Mouse (Mus musculus): ENCODE measurements around the gene Phlpp2. TPM values are rescaled to one million over a fixed set of nuclear protein-coding genes. Genes with fewer than 3 reads are reported as not detected.
A peak's percentile ranks its signal among the peaks of the same experiment; 100 is the strongest.
"Not testable (repeated sequence)": the region's sequence is repeated elsewhere in the genome, so short reads cannot be mapped to it uniquely, and the experiment has no call there.

Phlpp2 gene
- total RNA-seq (2021), result 1 to 10 TPM; 3.0 to 5.2 TPM
- long read RNA-seq, experiment 1, partial matches to known transcripts, result 0 of 1 reads
- long read RNA-seq, experiment 1, other reads (novel, unspliced or antisense), result 1 of 1 reads
- long read RNA-seq, experiment 2, partial matches to known transcripts, result 0 of 1 reads
- long read RNA-seq, experiment 2, other reads (novel, unspliced or antisense), result 1 of 1 reads

DNA sequence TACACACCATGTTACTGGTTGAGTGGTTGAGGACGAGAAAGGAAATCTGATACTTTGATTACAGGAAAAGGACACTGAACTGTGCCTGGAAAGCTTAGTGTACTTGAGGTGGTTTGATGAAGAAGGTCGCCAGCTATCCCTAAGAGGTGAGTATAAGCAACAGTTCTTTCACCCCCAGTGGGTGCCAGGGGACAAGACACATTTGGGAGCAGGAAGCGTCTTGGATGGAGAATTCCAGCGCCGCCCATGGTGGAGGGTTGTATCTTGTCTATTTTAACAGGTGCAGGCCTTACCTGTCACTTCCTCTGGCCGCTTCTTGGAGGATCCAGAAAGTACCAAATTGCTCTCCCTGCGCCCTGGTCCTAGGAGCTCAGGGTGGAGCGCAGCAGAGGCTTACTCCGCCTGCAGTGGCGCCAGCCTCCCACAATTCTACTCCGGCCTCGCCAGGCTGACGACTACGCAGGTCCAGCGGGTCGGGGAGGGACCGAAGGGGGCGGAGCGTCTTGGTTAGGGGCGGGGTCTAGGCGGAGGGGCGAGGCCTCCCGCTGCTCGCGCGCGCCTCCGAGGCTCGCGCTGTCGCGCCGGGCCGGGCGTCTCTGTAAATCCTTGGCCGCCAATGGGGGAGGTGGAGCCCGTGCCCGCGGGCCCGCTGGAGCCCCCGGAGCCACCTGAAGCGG lies at the start of gene Phlpp2:
Phlpp2 (plus strand) TSS at position 540 of the 677 bp plus-strand sequence.
- DNase-seq, result peak; percentile 99

DNA sequence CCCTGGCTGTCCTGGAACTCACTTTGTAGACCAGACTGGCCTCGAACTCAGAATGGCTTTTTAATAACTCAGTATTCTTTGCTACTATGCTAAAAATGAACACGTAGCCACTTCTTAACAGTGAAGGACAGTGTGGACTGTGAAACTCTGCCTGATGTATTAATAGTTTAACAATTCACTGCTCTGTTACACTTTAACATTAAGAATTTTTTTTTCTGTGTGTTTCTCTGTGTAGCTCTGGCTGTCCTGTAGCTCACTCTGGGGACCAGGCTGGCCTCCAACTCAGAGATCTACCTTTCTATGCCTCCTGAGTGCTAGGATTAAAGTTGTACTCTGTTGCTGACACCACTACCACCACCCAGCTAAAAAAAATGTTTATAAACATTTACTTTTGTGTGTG lies 44.8 kb upstream of the Phlpp2 start:
- no peak for DNase-seq

DNA sequence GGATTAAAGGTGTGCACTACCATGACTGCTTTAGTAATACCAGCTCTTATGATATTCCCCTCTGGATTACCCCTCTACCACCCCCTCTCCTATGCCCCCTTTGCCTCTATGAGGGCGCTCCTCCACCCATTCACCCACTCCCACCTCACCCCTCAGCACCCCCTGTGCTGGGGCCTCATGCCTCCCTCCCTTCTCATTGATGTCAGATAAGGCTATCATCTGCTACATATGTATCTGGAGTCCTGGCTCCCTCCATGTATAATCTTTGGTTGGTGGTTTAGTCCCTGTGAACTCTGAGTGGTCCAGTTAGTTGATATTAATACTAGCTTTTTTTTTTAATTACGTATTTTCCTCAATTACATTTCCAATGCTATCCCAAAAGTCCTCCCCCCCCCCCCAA lies 28.5 kb upstream of the Phlpp2 start:
- no peak for DNase-seq

DNA sequence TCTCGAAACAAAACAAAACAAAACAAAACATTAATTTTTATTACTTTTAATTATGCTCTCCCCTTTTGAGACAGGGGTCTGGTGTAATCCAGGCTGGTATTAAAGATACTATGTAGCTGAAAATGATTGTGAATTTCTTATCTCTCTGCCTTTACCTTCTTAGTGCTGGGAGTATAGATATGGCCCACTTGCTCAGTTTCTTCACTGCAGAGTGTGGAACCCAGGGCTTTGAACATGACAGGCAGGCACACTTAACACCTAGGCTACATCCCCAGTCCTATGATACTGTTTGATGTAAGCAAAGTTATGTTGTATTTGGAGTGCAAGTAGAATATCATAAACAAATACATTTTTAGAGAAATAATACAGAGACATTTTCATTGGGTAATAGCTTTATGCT lies 25.9 kb upstream of the Phlpp2 start:
- no peak for DNase-seq

DNA sequence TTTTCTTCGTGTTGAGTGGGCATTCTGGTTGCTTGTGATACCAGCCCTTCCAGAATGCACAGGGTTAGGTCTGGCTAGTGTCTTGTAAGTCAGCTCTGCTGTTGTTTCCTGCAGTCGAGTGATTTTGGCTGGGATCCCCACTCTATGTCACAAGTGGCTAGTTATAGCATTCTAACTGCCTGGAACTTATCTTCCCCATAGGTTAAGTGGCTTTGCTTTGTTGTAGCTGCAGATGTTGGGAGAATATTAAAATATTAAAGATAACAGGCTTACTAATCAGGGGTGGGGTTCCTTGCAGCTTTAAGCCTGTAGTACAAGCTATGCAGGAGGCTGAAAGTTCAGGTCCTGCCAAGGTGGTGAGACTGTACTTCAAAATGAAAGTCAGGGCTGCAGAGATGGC lies 20.5 kb upstream of the Phlpp2 start:
- no peak for DNase-seq

DNA sequence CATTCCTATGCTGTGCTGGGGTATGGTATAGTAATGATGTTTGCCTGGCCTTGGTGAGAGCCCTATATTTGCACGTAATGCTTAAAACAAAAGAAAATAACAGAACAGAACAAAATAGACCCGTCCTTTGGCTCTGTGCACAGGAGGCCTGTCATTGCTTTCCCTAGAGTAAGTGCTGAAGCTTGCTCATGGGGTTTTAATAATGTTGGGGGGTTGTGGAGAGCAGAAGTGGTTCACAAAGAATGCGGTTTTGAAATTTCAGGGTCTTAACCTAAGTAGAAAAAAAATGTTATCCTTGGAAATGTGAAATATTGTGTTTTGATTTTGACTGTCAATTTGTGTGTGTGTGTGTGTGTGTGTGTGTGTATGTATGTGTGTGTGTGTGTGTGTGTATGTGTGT lies 19.4 kb upstream of the Phlpp2 start:
- no peak for DNase-seq

DNA sequence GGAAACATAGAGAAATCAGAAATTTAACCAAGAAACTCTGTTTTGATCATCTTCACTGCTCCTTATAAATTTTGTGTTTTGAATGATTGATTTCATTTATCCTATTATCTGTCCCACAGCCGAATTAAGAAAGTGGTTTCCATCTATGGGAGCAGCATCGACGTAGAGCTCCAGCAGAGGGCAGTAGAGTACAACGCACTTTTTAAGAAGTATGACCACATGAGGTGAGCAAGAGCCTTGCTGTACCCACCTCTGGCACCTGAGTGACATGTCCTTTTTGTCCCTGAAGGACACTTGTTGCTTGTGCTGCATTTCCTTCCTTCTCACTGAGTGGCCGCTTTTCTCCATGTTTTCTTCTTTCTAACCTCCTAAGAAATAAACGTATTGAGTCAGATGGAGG lies 14.9 kb upstream of the Phlpp2 start:
- peak; percentile 50 for DNase-seq

DNA sequence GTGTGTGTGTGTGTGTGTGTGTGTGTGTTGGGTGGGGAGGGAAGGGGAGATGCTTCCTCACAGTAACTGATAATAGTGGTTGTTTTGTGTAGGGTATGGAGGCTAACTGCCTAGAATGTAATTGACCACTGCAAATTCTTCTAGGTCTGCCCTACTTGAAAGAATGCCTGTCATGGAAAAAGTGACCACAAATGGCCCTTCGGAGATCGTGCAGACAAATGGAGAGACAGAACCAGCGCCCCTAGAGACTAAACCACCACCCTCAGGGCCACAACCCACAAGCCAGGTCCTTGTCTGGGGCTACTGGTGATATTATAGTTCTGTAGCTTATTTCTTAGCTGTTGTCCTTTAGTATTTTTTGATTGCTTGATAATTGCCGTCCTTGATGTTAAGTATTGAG lies 13.8 kb upstream of the Phlpp2 start:
- DNase-seq, result no peak

DNA sequence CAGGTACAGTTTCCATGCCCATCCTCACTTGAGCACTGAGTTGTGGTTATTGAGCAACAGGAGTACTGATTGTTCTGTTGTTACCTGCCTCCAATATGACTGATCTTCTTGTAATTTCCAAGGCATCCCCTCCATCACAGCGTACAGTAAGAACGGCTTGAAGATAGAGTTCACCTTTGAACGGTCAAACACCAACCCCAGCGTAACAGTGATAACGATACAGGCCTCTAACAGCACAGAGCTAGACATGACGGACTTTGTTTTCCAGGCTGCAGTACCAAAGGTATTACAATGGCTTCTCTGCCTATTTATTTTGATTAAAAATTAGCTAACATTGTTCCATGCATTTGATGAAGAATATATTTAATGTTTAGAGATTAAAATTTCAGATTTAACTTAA lies 12.9 kb upstream of the Phlpp2 start:
- DNase-seq, result no peak

DNA sequence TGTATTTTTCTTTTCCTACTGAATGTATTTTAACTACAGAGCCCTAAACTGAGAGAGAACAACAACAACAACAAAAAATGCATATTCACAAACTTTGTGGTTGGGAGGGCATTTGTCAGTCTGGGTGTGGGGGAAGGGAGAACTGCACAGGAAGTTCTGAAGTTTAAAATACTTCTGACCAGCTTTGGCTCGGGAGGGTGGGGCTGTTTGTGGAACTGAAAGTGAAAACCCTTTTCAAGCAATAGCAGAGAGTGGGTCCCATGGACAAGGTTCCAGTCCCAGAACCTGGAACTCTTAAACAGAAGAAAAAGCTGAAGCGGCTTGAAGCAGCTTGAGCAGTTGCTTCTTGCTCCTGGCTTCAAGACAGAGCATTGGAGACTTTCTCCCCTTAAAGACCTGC lies 4.9 kb upstream of the Phlpp2 start:
- DNase-seq, result no peak

DNA sequence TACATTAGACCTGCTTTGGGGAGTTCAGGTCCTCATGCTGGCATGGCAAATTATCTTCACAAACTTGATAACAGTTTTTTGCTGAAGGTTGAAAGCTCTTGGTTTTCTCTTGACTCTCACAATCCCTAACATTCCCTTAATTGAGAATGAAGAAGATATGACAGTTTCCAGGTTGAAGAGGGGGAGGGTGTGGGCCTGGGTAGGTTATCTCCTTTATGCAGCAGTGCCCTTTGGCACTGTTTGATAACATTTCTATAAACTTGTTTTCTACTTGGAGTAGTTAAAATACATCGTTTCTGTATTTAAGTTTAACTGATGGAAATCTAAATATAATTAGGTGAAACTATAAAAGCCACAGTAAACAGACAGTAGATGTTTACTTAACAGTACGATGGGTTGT lies 3.5 kb upstream of the Phlpp2 start:
- DNase-seq, result no peak

DNA sequence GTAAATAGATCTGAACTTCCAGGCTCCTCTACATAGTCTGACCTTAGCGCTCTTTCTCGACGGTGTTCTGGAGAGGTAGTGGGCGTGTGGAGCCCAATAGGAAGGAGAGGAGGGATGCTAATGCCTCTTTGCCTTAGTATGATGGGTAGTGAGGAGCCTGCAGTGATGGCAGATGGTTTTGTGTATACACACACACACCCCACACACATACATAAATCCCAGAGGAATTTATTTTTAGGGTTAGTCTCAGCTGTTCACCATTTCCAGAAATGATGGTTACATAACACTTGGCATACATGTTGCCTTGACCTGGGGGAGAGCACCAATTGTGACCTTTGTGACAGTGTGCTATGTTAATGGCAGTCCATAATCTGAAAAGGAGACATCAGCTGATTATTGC lies 2.8 kb upstream of the Phlpp2 start:
- no peak for DNase-seq

DNA sequence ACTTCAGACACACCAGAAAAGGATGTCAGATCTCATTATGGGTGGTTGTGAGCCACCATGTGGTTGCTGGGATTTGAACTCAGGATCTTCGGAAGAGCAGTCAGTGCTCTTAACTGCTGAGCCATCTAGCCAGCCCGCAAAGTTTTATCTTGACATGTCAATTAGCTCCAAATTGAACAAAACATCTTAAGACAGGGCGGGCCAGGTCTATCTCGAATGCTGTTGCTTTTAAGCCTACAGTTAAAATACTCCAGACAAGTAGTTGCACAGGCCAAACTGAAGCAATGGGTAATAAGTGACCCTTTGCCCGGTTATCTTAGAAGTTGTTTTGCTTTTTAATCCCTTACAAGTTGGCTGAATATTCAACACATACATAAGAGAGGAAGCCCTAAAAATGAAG lies 1.7 kb upstream of the Phlpp2 start:
- no peak for DNase-seq

DNA sequence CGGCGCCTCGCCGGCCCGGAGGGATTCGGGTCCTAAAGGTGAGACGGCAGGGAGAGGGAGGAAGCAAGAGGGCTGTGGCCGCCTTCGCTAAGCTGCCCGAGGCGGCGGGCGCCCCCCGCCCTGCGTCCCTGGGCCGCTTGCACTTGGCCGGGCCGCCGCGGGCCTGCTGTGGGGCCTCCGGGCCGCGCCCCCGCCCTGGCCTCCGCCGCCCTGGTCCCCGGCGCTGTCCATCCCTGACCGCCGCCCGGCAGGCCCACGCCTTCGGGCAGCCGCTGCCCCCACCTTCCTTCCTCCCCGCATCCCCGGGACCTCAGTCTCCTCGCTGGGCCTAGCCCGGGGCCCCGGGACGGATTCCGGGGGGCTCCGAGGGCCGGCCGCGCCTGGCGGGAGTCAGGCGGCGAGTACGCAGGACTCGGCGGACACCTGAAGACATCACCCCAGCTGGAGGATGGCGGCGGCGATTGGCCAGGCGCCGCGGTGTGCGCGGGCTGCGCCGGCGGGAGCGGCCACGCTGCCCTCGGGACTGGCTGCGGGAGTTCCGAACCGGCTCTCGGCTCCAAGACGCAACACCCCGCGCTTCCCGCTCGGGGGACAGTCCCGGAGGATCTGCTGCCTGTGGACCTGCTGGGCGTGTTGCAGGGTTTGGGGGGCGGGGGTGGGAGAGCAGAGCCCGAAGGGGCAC lies 479 bp downstream of the Phlpp2 start:
- peak; percentile 47 for DNase-seq

DNA sequence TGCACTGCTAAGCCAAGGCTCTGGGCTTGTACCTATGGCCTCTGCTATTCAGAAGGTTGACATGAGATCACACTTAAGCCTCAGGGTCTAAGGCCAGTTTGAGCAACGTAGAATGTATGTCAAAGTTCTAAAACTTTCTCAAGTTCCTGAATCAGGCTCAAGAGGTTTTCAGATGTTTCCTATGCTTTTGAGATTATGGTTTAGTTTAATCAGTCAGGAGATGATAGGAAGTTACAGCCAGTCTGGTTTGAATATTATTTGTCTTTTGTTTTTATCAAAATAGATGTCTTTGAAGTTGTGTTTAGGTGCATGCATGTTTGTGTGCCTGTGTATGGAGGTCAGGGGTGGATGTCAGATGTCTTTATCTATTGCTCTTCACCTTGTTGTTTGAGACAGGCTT lies 2.7 kb downstream of the Phlpp2 start:
- DNase-seq, result no peak

DNA sequence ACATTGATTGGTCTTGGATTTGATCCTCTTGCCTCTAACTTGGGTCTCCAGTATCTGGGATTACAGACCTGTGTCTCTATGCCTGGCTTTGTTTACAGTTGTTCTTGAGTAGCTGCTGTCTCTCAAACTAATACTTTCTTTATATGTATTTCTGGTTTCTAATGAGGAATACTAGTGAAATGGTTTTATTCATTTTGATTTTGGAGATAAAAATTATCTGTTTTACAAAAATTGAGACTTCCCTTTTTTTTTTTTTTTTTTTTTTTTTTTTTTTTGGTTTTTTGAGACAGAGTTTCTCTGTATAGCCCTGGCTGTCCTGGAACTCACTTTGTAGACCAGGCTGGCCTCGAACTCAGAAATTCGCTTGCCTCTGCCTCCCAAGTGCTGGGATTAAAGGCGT lies 5.5 kb downstream of the Phlpp2 start:
- not testable (repeated sequence) for DNase-seq

DNA sequence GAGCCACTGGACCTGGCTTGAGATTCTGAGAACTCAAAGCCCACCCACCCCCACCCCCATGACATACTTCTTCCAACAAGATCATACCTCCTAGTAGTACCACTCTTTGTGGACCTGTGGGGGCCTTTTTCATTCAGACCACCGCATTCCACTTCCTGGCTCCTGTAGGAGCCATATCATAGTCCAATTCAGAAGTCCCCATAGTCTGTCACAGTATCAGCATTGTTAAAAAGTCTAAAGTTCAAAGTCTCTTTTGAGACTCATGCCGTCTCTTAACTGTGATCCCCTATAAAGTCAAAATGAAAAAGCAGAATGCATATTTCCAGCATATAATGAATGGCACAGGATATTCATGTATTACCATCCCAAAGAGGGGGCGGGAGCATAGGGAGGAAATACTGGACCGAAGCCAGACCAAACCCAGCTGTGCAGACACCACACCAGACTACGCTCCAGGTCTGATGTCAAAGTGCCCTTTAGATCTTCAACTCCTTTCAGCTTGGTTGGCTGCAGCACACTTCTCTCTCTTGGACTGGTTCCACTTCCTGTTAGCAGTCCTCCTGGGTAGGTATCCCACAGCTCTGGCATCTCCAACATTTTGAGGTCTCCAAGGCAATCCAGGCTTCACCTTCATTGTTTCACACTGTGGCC lies 11.8 kb downstream of the Phlpp2 start:
- DNase-seq, result no peak

DNA sequence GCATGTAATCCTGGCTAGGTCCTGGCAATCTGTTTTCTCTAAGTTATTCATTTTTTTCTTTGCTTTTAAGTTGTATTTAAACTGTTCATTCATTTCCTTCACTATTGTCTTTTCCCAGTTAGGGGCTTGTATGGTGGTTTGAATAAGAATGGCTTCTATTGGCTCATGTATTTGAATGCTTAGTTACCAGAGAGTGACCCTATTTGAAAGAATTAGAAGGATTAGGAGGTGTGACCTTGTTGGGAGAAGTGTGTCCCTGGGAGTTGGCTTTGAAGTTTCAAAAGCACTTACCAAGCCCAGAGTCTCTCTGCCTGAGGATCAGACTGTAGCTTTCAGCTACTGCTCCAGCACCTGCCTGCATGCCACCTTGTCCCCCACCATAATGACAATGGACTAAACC lies 17.0 kb downstream of the Phlpp2 start:
- no peak for DNase-seq

DNA sequence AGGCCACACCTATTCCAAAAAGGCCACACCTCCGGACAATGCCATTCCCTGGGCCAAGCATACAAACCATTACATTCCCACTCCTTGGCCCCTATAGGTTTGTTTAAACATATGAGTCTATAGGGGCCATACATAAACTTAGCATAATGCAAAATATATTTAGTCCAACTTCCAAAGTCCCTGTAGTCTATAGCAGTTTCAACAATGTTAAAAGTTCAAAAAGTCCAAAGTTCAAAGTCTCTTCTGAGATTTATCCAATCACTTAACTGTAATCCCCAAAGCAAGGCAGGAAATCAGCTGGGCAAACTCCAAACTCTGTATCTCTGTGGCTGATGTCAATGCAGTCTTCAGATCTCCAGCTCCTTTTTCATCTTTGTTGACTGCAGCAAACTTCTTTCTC lies 20.9 kb downstream of the Phlpp2 start:
- no peak for DNase-seq

DNA sequence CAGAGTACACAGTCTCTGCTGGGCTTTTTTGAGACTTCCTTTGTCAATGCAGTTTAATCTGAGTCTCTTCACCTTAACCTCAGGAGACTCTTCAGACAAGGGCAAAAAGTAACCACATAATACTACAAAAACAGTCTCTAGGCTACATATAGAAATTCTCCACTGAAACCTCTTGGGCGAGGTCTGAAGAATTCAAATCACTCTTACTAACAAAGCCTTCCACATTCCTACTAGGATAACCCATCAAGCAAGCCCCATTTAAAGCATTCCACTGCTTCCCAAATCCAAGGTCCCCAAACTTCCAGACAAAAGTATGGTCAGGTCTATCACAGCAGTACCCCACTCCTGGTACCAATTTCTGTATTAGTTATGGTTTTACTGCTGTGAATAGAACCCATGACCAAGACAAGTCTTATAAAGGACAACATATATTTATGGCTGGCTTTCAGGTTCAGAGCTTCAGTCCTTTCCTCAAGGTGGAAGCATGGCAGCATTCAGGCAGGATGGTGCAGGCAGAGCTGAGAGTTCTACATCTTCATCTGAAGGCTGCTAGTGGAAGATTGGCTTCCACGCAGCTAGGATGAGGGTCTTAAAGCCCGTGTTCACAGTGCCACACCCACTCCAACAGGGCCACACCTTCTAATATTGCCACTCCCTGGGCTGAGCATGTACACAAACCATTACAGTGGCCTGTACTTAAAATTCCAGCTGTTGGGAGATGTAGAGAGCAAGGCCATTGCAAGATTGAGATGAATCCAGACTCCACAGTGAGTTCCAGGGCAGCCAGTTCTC lies 22.6 kb downstream of the Phlpp2 start:
- DNase-seq, result no peak

DNA sequence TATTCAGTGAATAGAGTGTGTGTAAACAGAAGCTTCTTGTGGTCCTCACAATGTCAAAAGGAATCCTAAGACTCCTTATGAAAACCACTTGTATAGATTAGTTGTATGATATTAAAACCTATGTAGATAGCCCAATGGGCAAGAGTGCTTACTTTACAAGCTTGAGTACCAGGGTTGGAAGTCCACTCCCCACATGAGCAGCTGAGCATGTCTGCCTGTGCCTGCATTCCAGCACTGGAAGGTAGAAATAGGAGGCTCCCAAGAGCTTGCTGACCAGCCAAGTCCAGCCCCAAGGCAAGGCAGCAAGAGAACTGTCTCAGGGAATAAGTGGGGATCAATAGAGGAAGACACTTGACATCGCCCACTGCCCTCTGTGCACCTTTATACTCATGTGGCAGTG lies 26.3 kb downstream of the Phlpp2 start:
- no peak for DNase-seq

DNA sequence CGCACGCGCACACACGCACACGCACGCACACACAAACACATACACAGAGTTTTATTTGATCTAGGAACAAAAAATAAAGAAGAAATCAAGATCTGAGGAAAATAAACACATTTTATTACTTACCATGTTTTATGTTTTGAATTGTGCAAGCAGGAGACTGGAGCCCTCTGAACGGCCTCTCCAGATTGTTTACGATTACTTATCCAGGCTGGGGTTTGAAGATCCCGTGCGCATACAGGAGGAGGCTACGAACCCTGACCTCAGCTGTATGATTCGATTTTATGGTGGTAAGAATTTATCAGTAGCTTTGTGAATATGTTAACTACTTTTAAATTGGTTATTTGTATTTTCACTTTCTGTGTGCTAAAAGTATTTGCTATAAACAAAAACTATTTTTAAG lies 27.0 kb downstream of the Phlpp2 start:
- no peak for DNase-seq

DNA sequence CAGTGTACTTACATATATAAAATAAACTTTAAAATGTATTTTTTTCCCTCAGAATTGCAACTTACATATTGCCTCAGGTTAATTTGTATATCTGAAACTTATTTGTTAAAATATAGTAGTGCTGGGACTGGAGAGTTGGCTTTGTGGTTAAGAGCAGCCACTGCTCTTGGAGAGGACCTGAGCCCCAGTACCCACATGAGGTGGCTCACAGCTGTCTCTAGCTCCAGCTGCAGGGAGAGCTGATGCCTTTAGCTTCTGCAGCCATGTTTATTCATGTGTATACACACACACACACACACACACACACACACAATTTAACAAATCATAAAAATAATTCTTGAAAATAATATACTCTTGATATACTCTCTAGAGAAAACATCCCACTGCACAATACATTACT lies 34.0 kb downstream of the Phlpp2 start:
- no peak for DNase-seq

Data from gastrocnemius, postnatal 10 days (tissue).